Mouse (Mus musculus) left cerebral cortex, adult 9 months (tissue): ENCODE measurements around the gene Ccdc162.

Experiments
- DNase-seq, 2 experiments: peaks; one replicate each; pipeline ENCODE4 v3.0.0; 2022; ENCODE audit warnings: low spot score in 2 of 2

Gene Ccdc162

DNA sequence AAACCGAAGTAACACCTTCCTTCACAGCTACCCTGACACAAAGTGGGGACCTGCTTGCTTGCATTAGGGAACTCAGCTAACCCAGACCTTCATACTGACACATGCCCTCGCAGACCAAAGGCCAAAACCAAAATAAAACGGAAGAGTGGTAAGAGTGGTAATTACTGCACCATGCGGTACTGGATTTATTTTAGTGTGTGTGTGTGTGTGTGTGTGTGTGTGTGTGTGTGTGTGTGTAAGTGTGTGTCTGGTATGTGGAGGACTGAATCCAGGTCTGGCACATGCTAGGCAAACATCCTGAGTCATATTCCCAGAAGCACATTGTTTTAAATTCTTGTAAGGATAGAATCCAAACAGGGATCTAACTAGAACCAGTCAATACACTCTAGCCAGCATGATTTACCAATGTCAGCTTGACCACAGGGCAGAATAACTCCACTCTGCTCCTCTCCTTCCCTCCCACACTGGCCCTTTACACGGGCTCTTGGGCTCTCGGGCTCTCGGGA, 140.1 kb downstream of the Ccdc162 start:
- DNase-seq, result no peak

GRCm38 (mm10) chr10:41575451-41576327, 140.7 kb downstream of the Ccdc162 start:
- no peak for DNase-seq

- no peak for DNase-seq
Observed at GRCm38 (mm10) chr10:41573190-41573589, 143.2 kb downstream of the Ccdc162 start.

DNA sequence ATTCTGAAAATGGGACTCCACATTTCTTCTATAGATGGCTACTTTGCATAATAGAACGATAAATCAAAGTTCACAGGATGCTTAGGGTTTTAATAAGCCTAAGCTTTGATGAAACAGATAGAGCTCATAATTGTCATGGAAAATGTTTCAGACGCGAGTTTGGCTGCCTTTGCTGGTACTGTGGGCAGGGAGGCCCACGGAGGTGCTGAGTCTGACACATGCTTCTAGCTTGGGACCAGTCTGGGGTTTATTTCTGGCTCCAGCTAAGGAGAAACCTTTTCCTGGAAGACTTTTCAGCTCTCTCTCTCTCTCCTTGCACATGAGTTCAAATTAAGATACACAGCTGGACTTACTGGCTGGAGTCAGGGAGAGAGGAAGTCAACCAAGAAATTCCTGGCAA, 144.2 kb downstream of the Ccdc162 start:
- no peak for DNase-seq

- no peak for DNase-seq
Observed at GRCm38 (mm10) chr10:41571065-41571464, 145.4 kb downstream of the Ccdc162 start.

GRCm38 (mm10) chr10:41568306-41568705, 148.1 kb downstream of the Ccdc162 start:
- DNase-seq, result no peak

DNA sequence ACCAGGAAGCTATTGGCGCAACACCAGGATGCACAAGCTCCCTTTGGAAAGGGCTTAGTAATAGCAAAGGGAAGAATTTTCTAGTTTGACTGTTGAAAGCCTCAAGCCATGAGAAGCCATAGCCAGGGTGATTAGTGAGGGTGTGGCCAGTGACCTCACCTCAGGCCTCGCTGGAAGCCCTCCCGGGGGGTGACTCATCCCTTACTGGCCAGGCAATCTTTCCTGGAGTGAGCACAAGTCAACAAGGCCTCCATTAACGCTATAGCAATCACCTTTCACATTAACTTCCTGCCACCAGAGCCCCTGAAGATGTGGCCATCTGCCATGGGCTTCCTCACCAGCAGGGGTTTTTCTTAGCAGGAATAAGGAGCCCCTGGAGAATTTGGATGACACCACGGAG, 151.3 kb downstream of the Ccdc162 start:
- DNase-seq, result no peak

- no peak for DNase-seq
Observed at GRCm38 (mm10) chr10:41561701-41562395, 154.6 kb downstream of the Ccdc162 start.

GRCm38 (mm10) chr10:41558401-41558800, 158.0 kb downstream of the Ccdc162 start:
- no peak for DNase-seq

DNA sequence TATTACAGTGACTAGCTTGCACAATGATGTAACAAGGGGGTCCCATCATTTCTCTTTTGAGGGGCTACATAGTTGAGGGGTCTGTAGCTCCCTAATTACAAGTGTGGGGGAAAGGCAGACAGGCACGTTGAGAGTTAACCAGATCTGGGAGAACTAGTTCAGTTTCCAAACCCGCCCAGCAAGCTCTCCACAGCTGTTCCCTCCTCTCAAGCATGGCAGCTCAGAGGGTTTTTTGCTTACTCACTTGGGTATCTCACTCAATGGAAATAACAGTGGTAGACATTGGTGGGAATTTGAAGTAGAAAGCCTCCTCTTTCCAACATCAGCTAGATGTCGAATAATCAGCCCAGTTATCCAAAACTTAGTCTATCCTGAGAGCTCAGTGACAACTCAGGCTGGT, 161.4 kb downstream of the Ccdc162 start:
- no peak for DNase-seq

- DNase-seq, result no peak
Observed at GRCm38 (mm10) chr10:41553711-41554110, 162.7 kb downstream of the Ccdc162 start.

DNA sequence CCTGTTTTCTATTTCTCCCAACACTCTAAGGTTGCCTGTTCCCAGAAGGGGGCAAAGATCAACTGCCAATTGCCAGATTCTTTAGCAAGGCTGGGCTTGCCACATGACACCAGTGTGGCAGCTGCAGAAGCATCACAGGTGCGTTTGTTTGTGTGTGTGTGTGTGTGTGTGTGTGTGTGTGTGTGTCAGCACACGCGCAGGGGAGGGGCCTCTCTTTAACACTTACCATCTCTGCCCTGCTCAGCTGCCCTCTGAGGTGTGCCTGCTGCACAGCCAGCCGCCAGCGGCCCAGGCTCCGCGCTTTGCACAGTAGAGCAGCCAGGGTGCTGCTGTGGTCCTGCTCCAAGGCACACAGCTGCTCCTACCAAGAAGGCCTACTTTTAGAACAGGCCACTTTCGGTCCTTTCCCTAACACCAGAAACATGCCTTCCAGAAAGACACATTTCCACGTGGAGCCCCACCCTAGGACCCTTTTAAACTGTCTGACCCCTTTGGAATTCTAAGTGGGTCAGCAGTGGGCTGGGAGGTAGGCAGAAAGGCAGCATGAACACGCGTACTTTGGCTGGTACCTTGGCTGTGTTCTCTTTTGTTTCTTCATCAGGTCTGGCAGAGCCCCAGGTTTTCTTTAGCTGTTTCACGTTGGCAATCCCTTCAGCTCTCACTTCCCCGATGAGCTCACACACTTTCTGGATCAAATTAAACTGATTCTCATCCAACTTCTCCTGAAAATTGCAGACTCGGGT, 163.4 kb downstream of the Ccdc162 start:
- DNase-seq, result peak in 1 of 2 experiments; percentile 70

DNA sequence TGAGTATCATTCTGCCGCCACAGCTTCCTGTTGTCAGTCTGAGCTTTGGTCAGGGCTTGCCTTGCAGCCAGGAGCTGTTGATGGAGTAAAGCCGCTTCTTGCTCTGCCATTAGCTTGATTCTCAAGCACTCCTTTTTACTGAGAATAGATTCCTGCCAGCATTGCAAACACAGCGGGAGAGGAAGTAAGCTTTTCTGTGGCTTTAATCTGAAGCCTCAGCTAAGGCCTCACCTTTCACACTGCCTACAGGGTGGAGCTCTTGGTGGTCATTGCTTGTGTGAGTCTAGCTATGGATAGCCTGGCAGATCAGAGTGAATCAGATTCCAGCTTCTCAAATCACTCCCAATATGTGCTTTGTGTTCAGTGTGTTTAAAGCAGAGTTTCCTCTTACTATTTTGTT, 164.1 kb downstream of the Ccdc162 start:
- DNase-seq, result no peak

DNA sequence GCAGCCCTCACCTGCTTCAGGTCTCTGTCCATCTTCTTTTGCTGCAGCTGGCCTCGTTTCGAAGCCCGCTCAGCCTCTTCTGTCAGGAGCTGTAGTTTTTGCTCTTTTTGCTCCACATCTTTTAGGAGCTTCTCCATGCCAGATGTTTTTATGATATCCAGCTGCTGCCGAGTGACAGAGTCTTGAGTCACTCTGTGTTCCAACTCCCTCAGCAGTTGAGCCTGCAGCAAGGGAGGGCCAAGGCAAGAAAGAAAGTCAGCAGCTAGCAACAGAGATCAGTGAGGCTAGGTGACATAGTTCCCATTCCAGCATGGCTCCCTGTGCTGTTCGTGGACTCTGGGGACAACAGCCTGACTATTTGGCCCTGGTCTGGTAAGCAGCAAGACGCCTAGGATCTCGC, 165.7 kb downstream of the Ccdc162 start:
- no peak for DNase-seq

- DNase-seq, result no peak
Observed at GRCm38 (mm10) chr10:41546396-41547165, 169.9 kb downstream of the Ccdc162 start.

DNA sequence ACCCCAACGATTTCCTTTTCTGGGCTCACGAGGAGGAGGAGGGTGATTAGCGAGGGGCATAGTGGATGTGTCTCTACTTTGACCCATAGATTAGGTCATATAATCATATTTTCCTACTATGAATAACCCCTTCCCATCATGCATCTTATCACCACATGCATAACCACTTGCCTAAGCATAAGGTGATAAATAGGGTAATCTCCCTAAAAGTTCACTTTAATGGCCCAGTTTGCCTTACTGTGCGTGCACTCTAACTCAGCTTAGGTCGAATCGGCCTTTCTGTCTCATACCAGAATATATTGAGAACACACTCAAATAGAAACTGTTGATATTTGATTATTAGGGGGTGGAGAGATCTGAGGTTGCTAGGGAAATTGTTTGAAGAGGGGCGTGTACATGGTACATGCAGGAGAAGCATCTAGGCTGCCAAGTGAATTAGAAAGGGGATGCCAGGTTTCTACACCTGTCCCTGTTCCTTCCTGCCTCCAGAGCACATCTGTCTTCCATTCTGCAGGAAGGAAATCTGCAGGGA, 171.1 kb downstream of the Ccdc162 start:
- no peak for DNase-seq

- no peak for DNase-seq
Observed at GRCm38 (mm10) chr10:41544481-41545190, 171.8 kb downstream of the Ccdc162 start.

DNA sequence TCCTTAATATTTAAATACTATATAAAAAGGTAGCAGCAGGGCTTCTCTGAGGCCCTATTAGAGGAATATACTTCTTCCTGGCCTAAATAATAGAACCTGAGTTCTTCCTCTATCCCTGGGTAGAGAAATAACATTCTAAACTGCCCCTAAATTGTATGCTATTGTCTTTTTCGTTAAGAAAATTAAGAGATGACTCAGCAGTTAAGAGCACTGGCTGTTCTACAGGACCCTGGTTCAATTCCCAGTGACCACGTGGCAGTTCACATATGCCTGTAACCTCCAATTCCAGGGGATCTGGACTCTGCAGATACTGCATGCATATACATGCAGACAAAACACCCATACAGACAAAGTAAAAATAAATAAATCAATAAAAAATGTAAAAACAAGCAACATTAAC, 172.6 kb downstream of the Ccdc162 start:
- DNase-seq, result no peak

- no peak for DNase-seq
Observed at GRCm38 (mm10) chr10:41543439-41543838, 173.0 kb downstream of the Ccdc162 start.

GRCm38 (mm10) chr10:41542057-41542456, 174.4 kb downstream of the Ccdc162 start:
- no peak for DNase-seq
